Mouse (Mus musculus) right cerebral cortex, postnatal 36 days (tissue): ENCODE data around the gene Cox4i2.

Experiments used
- DNase-seq, 2 experiments: peaks; one replicate each; pipeline ENCODE4 v3.0.0; 2022; ENCODE audit warnings: low spot score in 2 of 2, mixed read lengths in 1 of 2

Cox4i2 gene

GRCm38 (mm10) chr2:152799954-152800761, 46.2 kb downstream of the Cox4i2 start:
- no peak for DNase-seq

- DNase-seq: no peak
These were observed 46.8 kb downstream of the Cox4i2 start for GRCm38 (mm10) chr2:152800762-152801113.

GRCm38 (mm10) chr2:152802303-152802702, 48.3 kb downstream of the Cox4i2 start:
- DNase-seq: no peak

DNA sequence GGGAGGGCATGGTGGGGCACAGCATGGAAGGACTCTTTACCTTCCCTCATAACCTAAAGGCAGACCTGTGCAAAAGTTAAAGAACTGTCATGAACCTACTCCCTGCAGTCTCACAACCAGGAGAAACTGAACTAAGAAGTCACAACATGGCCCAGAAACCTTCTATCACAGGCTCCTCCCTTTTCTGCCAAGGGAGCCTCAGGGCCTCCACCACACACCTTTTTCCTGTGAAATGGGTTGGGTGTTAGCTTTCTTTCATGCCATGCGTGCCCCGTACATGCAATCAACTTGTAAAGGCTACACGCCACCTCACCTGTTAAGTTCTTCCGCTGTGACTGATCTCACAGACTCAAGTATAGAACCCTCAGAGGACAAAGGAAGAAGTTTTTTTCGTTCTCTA, 49.1 kb downstream of the Cox4i2 start:
- no peak for DNase-seq

DNA sequence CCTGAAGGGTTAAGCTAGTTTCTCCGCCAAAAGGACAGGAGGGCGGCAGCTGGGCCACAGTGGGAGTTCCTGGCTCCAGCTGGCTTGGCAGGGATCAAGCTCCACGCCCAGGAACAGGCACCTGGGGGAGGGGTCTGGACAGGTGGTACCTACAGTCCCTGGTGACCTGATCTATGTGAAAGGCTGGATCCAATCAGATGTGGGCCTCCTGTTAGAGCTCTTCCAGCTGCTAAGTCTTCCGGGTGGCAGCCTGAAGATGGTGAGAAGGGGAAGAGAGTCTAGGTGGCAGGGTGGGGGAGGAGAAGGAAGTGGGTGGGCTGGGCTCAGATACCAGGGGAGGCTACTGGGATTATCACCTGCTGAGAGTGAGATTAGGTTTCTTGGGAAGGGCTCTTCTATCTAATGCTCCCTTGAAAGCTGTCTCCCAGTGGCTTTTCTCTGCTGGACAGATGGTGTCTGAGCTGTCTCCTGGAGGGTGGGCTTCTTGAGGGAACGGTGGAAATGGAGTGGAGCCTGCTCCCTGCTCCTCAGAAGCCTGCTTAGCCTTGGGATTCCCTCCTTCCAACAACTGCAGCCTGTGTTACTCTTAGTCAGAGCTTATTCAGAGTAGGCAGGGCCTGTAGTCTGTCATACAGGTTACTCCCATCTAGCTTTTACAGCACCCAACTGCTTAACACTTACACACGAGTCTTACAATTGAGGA, 50.6 kb downstream of the Cox4i2 start:
- DNase-seq: no peak

DNA sequence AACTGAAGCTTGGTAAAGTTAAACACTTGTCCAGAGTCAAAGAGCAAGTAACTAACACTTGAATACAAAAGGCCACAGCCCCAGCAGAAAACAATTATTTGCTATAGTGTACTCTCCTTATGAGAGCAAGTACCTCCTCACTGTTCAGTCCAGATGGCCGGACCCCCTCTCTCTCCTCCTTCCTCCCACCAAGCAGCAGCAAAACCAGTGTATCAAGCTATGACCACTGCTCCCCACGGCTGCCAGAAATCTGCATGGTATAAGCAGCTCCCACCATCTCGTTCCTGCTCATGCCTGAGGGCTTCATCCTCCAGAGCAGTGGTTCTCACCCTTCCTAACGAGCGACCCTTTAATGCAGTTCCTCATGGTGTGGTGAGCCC, 51.1 kb downstream of the Cox4i2 start:
- no peak for DNase-seq

GRCm38 (mm10) chr2:152806037-152806436, 52.1 kb downstream of the Cox4i2 start:
- no peak for DNase-seq

DNA sequence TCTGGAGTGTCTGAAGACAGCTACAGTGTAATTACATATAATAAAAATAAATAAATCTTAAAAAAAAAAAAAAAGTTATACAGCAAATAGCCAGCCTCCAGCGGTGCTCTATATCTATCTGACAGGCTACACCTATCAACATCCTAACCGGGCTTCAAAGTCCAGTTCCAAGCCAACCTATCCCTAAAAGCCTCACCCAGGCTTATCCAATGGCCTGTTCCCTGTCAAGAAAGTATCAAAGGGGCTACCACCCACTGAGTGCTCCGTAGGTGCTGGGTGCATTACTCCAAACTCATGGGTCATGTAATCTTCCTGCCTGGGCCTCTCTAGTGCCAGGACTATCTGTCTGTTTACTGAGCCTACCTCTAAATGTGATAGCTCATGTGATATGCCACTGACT, 54.2 kb downstream of the Cox4i2 start:
- no peak for DNase-seq

DNA sequence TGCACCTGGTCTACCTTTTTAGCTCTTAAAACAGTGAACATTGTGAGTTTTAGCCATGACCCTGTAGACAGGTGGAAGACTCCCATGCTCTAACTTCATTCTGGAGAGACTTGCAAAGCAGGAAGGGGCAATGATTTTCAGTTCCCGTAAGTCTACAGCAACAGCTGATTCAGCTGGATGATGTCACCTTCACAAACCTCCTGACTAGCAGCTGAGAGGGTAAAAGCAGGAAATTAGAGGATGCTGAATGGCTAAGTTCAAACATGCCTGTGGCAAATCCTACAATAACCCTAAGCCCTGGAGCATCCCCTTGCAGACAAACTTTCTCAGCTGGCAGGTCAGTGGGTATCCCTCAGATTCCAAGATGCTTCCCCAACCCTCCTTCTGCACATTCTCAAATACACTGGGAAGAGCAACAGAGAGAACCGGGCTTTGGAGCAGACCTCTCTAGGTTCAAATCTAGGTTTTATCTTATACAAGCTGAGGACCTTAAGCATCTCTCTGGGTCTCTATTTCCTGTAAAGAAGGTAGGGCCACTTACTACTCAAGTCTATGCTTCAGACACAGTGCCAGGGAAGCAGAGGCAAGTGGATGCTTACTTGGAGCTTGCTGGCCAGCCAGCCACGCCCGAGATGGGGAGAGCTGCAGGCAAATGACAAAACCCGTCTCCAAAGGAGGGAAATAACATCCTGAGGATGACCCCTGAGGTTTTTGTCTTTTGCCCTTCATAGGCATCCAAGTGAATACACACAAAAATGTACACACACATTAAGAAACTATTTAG, 56.4 kb downstream of the Cox4i2 start:
- DNase-seq: no peak

DNA sequence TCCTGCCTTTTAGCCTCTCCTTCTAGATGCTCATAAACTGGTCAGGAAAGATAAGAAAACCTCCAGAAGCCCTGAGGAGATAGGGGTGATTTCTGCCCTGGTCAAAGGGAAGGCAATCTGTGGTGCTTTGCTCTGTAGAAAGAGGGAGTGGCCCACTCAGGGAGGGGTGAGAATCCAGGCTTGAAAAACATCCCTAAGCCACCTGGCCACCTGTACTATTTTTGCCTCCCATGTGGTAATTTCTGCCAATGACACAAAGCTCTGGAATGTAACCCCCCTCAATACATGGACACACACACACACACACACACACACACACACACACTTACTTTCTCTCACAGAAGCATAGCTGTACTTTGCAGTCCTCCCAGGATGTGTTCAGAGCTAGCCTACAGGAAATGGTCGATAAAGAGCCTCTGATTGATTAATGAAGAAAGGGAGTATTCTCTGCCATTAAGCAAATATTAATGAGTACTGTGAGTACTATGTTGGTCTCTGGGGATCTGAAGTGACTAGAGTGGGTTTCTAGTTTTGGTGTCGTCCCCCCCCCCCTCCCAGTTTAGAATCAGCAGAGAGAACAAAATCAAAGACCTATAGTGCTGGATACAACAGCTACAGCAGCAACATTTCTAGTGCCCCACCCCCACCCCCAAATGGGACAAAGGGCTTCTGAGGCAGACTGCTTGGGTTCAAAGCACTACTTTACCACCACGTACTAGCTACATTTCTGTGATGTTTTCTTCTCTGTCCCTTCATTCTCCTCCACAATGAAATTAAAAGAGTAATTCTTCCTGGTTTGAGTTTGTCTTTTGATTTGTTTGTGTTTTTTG, 57.6 kb downstream of the Cox4i2 start:
- no peak for DNase-seq

DNA sequence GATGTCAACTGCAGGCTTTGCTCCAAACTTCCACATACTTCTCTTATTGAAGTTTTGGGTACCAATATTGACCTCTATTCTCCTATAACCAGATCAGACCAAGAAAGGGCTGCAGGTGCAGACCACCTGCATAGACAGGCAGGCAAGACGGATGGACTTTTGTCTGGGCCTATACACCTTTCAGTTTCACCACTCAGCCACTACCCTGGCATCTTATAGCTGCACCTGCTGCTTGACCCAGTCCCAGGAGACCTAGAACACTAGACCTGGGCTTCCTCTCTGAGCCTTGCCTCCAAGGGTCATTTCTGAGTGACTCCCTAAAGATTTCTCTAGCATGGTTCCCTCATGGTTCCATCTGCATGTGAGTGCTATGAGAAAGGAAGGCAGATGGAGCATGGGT, 59.3 kb downstream of the Cox4i2 start:
- no peak for DNase-seq

- DNase-seq: no peak
These were observed 60.4 kb downstream of the Cox4i2 start for GRCm38 (mm10) chr2:152814213-152814874.
